Mouse (Mus musculus) midbrain, embryonic 13.5 days (tissue): Measurements from ENCODE around the gene Snx21. TPM values are rescaled to one million over a fixed set of nuclear protein-coding genes. Genes with fewer than 3 reads are reported as not detected.
A peak's percentile ranks its signal among the peaks of the same experiment; 100 is the strongest.

Experiments
- ATAC-seq: fragments of 200-750 bp; cut with Nextera tagmentation; 2 replicates; pipeline ENCODE4 v1.8.0; 2017; ENCODE audit warnings: mild to moderate bottlenecking, moderate TSS enrichment, moderate library complexity
- H3K27ac ChIP-seq: fragments of 300-500 bp; sonication (generic); 2 replicates; pipeline ENCODE4 v1.5.1; 2015; ENCODE audit warnings: inconsistent platforms, mild to moderate bottlenecking, moderate library complexity
- H3K27me3 ChIP-seq: fragments of 300-500 bp; sonication (generic); 2 replicates; pipeline ENCODE4 v1.6.1; 2015; ENCODE audit warnings: mild to moderate bottlenecking, inconsistent platforms
- H3K36me3 ChIP-seq: fragments of 300-500 bp; sonication (generic); 2 replicates; pipeline ENCODE4 v1.6.1; 2015; ENCODE audit warnings: mild to moderate bottlenecking, inconsistent platforms
- H3K4me1 ChIP-seq: fragments of 300-500 bp; sonication (generic); replicated peaks from 2 replicates; pipeline ENCODE4 v1.6.1; 2015; ENCODE audit warnings: inconsistent platforms
- H3K4me2 ChIP-seq: fragments of 300-500 bp; sonication (generic); replicated peaks from 2 replicates; pipeline ENCODE4 v1.6.1; 2015; ENCODE audit warnings: moderate library complexity, mild to moderate bottlenecking, inconsistent platforms
- H3K4me3 ChIP-seq: fragments of 300-500 bp; sonication (generic); replicated peaks from 2 replicates; pipeline ENCODE4 v1.5.1; 2015; ENCODE audit warnings: mild to moderate bottlenecking, inconsistent platforms
- H3K9ac ChIP-seq: fragments of 300-500 bp; sonication (generic); replicated peaks from 2 replicates; pipeline ENCODE4 v1.6.1; 2015; ENCODE audit warnings: mild to moderate bottlenecking, inconsistent platforms
- H3K9me3 ChIP-seq: fragments of 300-500 bp; sonication (generic); 2 replicates; pipeline ENCODE4 v1.6.1; 2016; ENCODE audit warnings: mild to moderate bottlenecking, inconsistent platforms
- WGBS: fragments of 180-500 bp; shearing (Covaris S2); methylation state at CpG from one replicate; pipeline ENCODE4 v1.1.7; 2015; 5-methylcytosine and 5-hydroxymethylcytosine counted together
- polyA plus RNA-seq: library from polyadenylated mRNA; unstranded; fragments of >200 nt; fragmentation: Nextera tagmentation; extraction: Ambion mirVana; gene quantifications from 2 replicates; pipeline ENCODE4 v1.2.1, GENCODE M21; 2015

Snx21 gene
- polyA plus RNA-seq, 1 experiment from 2014 or later: 17.2 TPM

GRCm38 (mm10) chr2:164800252-164801004 lies 14.8 kb downstream of the Snx21 start:
- Histone ChIP-seq H3K4me1 (peaks cover 19% of the 10 kb centered on the region), H3K36me3 (peaks cover 60% of the 10 kb centered on the region), H3K4me2 (no peak overlapping the region), H3K27ac (no peak overlapping the region), H3K27me3 (no peaks in the 10 kb centered on the region), H3K9me3 (no peaks in the 10 kb centered on the region), H3K9ac (no peak overlapping the region), H3K4me3 (no peak overlapping the region)
- no peak for ATAC-seq
- 96% methylated on average over 13 of the region's 13 CpGs for WGBS

DNA sequence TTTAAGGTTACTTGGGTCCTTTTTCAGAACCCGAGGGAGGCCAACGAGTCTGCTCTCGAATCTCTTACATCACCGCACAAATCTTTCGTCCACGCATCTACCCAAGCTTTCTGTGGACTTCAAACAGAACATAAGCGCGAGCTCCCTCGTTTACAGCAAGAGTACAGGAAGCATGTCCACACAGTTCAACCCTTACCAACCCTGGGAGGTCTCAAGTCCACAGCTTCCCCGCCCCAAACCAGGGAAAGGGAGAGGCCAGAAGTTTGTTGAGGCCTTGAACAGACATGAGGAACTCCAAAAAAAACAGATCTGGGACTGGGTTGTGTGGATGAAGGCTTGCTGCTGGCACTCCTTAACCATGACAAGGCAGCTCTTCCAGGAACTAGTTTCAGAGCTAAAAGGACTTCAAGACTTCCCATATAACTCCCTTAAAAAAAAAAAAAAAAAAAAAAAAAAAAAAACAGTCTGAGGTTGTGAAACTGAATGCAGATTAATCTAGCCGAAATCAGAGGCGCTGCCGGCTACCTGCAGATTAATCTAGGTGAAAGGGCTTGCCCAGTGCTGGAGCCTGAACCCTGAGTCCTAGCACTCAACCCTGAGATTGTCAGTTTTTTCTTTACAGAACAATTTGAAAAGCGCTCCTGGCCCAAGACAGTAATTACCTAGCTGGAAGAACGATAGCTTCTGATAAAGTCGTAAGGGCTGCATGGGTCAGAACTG lies 17.7 kb downstream of the Snx21 start:
- H3K4me2 ChIP-seq: peak overlapping the region; percentile 72
- H3K36me3 ChIP-seq: peaks cover 37% of the 10 kb centered on the region
- no peak for ATAC-seq
- H3K27me3 ChIP-seq: no peaks in the 10 kb centered on the region
- peak overlapping the region; percentile 85 for H3K4me3 ChIP-seq
- peaks cover 38% of the 10 kb centered on the region for H3K4me1 ChIP-seq
- no peaks in the 10 kb centered on the region for H3K9me3 ChIP-seq
- no peak overlapping the region for H3K27ac ChIP-seq
- WGBS: 94% methylated on average over 16 of the region's 16 CpGs
- peak overlapping the region; percentile 82 for H3K9ac ChIP-seq

DNA sequence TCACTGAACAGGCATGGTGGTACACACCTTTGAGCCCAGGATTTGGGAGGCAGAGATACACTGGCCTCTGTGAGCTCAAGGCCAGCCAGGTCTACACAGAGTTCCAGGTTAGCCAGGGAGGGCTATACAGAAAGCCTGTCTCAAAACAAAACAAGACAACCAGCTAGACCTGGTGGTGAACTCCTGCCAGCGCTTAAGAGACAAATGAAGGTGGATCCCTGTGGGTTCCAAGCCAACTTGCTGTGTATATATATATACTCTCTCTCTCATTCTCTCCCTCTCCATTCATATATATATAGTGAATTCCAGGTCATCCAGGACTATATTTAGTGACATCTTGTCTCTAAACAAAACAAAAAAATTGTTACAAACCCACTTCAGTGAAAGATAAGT lies 18.3 kb downstream of the Snx21 start:
- Histone ChIP-seq H3K4me3 (peak overlapping the region; percentile 85), H3K27me3 (no peaks in the 10 kb centered on the region), H3K4me2 (peak overlapping the region; percentile 72), H3K9me3 (no peaks in the 10 kb centered on the region), H3K4me1 (peaks cover 38% of the 10 kb centered on the region), H3K9ac (peak overlapping the region; percentile 82), H3K36me3 (peaks cover 38% of the 10 kb centered on the region), H3K27ac (no peak overlapping the region)
- 66% methylated on average over 1 of the region's 1 CpGs for WGBS
- no peak for ATAC-seq

DNA sequence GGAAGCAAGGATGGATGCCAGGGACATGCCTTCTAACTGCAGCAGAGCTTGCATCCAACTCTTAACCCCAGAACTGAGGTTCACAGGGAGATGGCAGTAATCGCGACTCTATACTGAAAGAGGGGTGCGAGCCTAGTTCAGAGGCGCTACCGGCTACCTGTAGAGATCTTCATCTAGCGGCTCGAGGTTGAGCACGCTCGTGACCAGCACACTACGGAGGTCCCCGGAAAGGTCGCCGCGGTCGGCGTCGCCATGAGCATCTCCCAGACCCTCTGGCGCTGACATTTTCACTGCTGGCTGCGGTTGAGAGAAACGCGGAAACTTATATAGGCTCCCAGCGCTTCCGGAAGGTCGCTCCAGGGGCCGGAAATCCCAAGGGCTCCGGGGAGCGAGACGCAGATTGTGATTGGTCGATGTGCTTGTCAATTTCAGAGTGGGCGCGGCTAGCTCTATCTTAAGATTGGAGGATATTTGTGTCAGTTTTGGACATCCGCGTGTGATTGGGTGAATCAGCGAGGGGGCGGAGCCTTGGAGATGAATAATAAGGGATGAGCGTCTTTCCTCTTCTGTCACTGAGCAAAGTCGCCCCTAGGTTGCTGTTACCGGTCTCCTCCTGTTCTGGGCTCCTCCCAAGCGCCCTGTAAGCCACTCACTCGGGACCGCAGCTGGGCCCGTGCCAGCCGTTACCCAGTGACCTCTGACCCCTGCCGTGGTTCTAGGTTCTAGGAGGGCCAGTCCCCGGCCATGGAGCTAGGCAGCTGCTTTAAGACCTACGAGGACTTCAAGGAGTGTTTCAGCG lies 19.1 kb downstream of the Snx21 start, which contains the start of the genes Acot8 and Zswim3:
Gene Acot8, minus strand, starts transcription at position 350 of the 799 bp plus-strand sequence.
Gene Zswim3, plus strand, starts transcription at position 566 of the 799 bp plus-strand sequence.
- no peaks in the 10 kb centered on the region for H3K27me3 ChIP-seq
- peak within 1 kb of the TSS; percentile 77 for H3K4me2 ChIP-seq
- peak within 1 kb of the TSS; percentile 82 for H3K9ac ChIP-seq
- peak; percentile 97 for ATAC-seq
- H3K36me3 ChIP-seq: peaks cover 38% of the 10 kb centered on the region
- H3K9me3 ChIP-seq: no peaks in the 10 kb centered on the region
- peak within 1 kb of the TSS; percentile 85 for H3K4me3 ChIP-seq
- under 1% methylated on average over 47 of the region's 47 CpGs for WGBS
- H3K4me1 ChIP-seq: peaks cover 38% of the 10 kb centered on the region
- H3K27ac ChIP-seq: peak within 1 kb of the TSS; percentile 90

- Histone ChIP-seq H3K9me3 (no peaks in the 10 kb centered on the region), H3K27ac (peak overlapping the region; percentile 90), H3K36me3 (peaks cover 35% of the 10 kb centered on the region), H3K4me3 (peak overlapping the region; percentile 85), H3K9ac (peak overlapping the region; percentile 82), H3K4me1 (peaks cover 38% of the 10 kb centered on the region), H3K4me2 (peak overlapping the region; percentile 77), H3K27me3 (no peaks in the 10 kb centered on the region)
- ATAC-seq: peak; percentile 72; the same call in 1 of the 2 replicates
- WGBS: under 1% methylated on average over 21 of the region's 21 CpGs
These were observed 19.7 kb downstream of the Snx21 start for GRCm38 (mm10) chr2:164805332-164805718.

- Histone ChIP-seq H3K9ac (no peak overlapping the region), H3K4me2 (peak overlapping the region; percentile 77), H3K27ac (no peak overlapping the region), H3K4me1 (peaks cover 38% of the 10 kb centered on the region), H3K4me3 (no peak overlapping the region), H3K36me3 (peaks cover 23% of the 10 kb centered on the region), H3K9me3 (no peaks in the 10 kb centered on the region), H3K27me3 (no peaks in the 10 kb centered on the region)
- 89% methylated on average over 7 of the region's 7 CpGs for WGBS
- no peak for ATAC-seq
These were observed 21.0 kb downstream of the Snx21 start for GRCm38 (mm10) chr2:164806614-164807013.

- H3K9ac ChIP-seq: no peak overlapping the region
- no peaks in the 10 kb centered on the region for H3K27me3 ChIP-seq
- H3K36me3 ChIP-seq: peaks cover 32% of the 10 kb centered on the region
- no peak overlapping the region for H3K4me3 ChIP-seq
- ATAC-seq: no peak
- 63% methylated on average over 2 of the region's 2 CpGs for WGBS
- no peaks in the 10 kb centered on the region for H3K9me3 ChIP-seq
- no peak overlapping the region for H3K4me2 ChIP-seq
- no peaks in the 10 kb centered on the region for H3K4me1 ChIP-seq
- no peak overlapping the region for H3K27ac ChIP-seq
These were observed 27.9 kb downstream of the Snx21 start for GRCm38 (mm10) chr2:164813557-164813956.

DNA sequence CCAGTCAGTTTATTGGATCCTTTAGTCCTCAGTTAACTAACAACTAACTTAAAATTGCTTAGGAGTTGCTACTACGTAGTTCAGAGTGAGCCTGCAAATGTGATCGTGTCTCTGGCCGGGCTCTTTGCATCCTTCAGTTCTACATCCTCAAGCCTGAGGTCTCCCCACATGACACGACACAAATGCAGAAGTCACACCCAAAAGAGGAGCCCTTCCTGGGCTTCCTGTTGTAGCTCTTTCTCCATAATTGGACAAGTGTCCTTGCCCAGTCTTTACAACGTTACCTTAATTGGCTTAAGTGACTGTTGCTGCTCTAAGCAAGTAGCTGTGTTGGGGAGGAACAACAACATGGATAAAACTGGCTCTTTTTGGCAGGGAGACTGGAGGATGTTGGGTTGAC lies 29.7 kb downstream of the Snx21 start:
- Histone ChIP-seq H3K27me3 (no peaks in the 10 kb centered on the region), H3K27ac (no peak overlapping the region), H3K9me3 (no peaks in the 10 kb centered on the region), H3K9ac (no peak overlapping the region), H3K4me3 (no peak overlapping the region), H3K4me1 (no peaks in the 10 kb centered on the region), H3K36me3 (peaks cover 29% of the 10 kb centered on the region), H3K4me2 (no peak overlapping the region)
- 93% methylated on average over 5 of the region's 5 CpGs for WGBS
- no peak for ATAC-seq

- H3K9ac ChIP-seq: no peak overlapping the region
- no peaks in the 10 kb centered on the region for H3K4me1 ChIP-seq
- no peak for ATAC-seq
- WGBS: 90% methylated on average over 8 of the region's 8 CpGs
- H3K4me3 ChIP-seq: no peak overlapping the region
- H3K27ac ChIP-seq: no peak overlapping the region
- peaks cover 34% of the 10 kb centered on the region for H3K36me3 ChIP-seq
- H3K4me2 ChIP-seq: no peak overlapping the region
- no peaks in the 10 kb centered on the region for H3K27me3 ChIP-seq
- H3K9me3 ChIP-seq: no peaks in the 10 kb centered on the region
These were observed 30.2 kb downstream of the Snx21 start for GRCm38 (mm10) chr2:164815821-164816220.

GRCm38 (mm10) chr2:164817206-164817605 lies 31.6 kb downstream of the Snx21 start:
- peaks cover 44% of the 10 kb centered on the region for H3K36me3 ChIP-seq
- no peak for ATAC-seq
- H3K9me3 ChIP-seq: no peaks in the 10 kb centered on the region
- 90% methylated on average over 6 of the region's 6 CpGs for WGBS
- peaks cover 5% of the 10 kb centered on the region for H3K4me1 ChIP-seq
- no peak overlapping the region for H3K9ac ChIP-seq
- H3K4me2 ChIP-seq: no peak overlapping the region
- H3K4me3 ChIP-seq: no peak overlapping the region
- H3K27me3 ChIP-seq: no peaks in the 10 kb centered on the region
- no peak overlapping the region for H3K27ac ChIP-seq

- WGBS: 86% methylated on average over 5 of the region's 5 CpGs
- Histone ChIP-seq H3K9ac (no peak overlapping the region), H3K9me3 (no peaks in the 10 kb centered on the region), H3K36me3 (peaks cover 42% of the 10 kb centered on the region), H3K27ac (no peak overlapping the region), H3K4me1 (peaks cover 8% of the 10 kb centered on the region), H3K4me2 (no peak overlapping the region), H3K4me3 (no peak overlapping the region), H3K27me3 (no peaks in the 10 kb centered on the region)
- no peak for ATAC-seq
These were observed 32.1 kb downstream of the Snx21 start for GRCm38 (mm10) chr2:164817703-164818102.

DNA sequence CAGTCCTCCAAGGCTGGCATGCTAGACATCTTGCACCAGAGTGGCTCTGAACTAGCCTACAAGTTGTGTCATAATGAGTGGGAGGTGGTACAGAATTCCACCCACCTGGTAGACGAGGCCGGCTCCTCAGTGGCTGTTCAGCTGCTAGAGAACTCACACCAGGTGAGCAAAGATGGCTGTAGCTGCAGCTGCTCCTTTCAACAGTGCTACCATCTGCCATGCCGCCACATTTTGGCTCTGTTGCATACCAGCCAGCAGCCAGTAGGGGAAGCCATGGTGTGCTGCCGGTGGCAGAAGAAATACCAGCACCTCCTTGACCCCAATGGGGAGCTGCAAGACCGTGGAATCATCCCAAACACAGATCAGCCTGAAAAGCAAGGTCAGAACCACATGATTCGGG lies 35.4 kb downstream of the Snx21 start:
- H3K4me1 ChIP-seq: peaks cover 19% of the 10 kb centered on the region
- H3K36me3 ChIP-seq: peaks cover 40% of the 10 kb centered on the region
- no peaks in the 10 kb centered on the region for H3K27me3 ChIP-seq
- H3K9me3 ChIP-seq: no peaks in the 10 kb centered on the region
- H3K4me2 ChIP-seq: no peak overlapping the region
- no peak overlapping the region for H3K27ac ChIP-seq
- H3K4me3 ChIP-seq: no peak overlapping the region
- ATAC-seq: no peak
- no peak overlapping the region for H3K9ac ChIP-seq
- WGBS: 83% methylated on average over 6 of the region's 6 CpGs
